In the genomic region with DNA sequence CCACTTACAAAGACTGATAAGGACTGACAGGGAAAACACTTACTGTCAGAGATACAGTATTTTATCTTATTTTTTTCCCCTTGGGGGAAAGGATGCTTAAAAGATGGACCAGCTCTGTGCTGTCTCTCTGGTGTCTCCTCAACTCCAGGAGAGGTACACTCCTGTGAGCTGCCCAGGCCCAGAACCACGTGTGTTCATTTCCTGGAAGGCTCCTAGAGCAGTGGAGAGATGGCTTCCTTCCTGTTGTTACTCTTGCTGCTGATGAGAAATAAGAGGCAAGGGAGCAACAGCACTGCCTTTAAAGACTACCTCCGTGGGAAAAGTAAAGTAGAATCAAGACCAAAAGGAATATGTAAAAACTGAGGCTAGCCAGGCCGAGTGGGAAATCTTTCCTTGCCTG, we compare ENCODE assay signal across 18 mouse cellular contexts.
"Had no signal": no experiment of that assay in that cellular context is flagged by ENCODE, and none has a peak within 500 bp of the region (broad histone marks: within the 10 kb centered on the region; RNA-seq: fewer than 3 reads in every experiment).

No protein-coding gene starts in this region.

- H3K36me3 ChIP-seq: liver, embryonic 13.5 days; neural tube, embryonic 12.5 days; neural tube, embryonic 15.5 days had no signal

- H3K4me1 ChIP-seq: liver, embryonic 13.5 days had no signal

- H3K27me3 ChIP-seq: liver, embryonic 13.5 days; neural tube, embryonic 12.5 days; neural tube, embryonic 15.5 days had no signal

- H3K9ac ChIP-seq: liver, embryonic 13.5 days; neural tube, embryonic 12.5 days; neural tube, embryonic 15.5 days had no signal

- H3K4me2 ChIP-seq: liver, embryonic 13.5 days; midbrain, embryonic 11.5 days; neural tube, embryonic 12.5 days; neural tube, embryonic 15.5 days had no signal

- H3K9me3 ChIP-seq: liver, embryonic 13.5 days; neural tube, embryonic 12.5 days; neural tube, embryonic 15.5 days had no signal

- H3K27ac ChIP-seq: left cerebral cortex, adult 2 months; liver, embryonic 13.5 days; neural tube, embryonic 12.5 days; neural tube, embryonic 15.5 days; stomach, postnatal 0 days had no signal

- DNase-seq: kidney, postnatal 10 days; kidney, postnatal 36 days; layer of hippocampus, postnatal 36 days; liver, embryonic 13.5 days; lung, adult 2 months; lung, postnatal 14 days; lung, postnatal 4 days; midbrain, embryonic 14.5 days; right cerebral cortex, adult 18-20 months; right cerebral cortex, postnatal 14 days; right cerebral cortex, postnatal 4 days; thymus, adult 2 months; thymus, postnatal 14 days had no signal

- H3K4me3 ChIP-seq: left cerebral cortex, adult 2 months; liver, embryonic 13.5 days; neural tube, embryonic 12.5 days; neural tube, embryonic 15.5 days had no signal
